Mouse (Mus musculus) lung, adult 18-20 months (tissue): ENCODE measurements around the gene Gpx6.

Source experiments
- DNase-seq, 2 experiments: peaks; one replicate each; pipeline ENCODE4 v3.0.0; 2022; ENCODE audit warnings: mixed read lengths in 2 of 2

Gene Gpx6

DNA sequence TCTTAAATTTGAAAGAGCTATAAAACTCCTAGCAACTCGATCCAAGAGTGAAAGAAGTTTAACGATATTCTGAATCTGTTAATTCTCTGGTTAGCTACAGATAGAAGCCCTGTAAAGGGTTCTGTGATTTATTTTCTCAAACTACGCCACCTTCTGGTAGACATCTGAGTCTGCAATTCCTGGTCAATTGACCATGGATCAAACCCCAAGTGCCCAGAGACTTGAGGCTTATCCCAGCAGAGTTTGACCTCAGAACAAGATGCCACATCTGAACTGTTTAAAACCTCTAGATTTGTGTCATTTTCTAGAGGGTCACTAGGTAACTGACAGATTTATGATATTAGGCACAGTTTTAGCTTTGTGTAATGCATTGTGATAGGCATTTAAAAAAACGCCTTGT is 14.3 kb downstream of the Gpx6 start:
- DNase-seq, result peak in 1 of 2 experiments; percentile 8

DNA sequence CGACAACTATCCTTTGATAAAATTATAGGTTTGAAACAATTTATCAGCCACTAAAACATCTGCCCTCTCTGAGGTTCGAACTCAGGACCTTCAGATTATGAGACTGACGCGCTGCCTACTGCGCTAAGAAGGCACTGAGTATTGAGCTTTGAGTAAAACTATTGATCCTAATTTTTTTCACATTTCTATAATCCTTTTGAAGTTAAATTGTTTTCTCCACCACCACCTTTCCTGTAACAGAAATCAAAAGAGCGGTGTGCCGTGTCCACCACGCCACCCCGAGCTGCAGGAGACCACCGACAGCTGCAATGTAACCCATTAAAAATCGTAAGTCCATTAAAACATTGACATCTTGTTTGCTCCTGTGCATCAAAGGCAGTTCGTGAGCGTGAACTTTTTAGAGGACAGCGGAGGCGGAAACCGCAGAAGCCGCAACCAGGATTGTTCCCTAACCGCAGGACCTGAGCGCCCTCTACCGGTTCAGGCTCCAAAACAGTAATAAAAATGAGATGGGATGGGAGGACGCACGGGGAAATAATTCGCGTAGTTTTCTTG is 14.8 kb downstream of the Gpx6 start:
- peak; percentile 64 to 76 for DNase-seq

GRCm38 (mm10) chr13:21327424-21327823 is 15.5 kb downstream of the Gpx6 start:
- DNase-seq, result no peak

GRCm38 (mm10) chr13:21346610-21347009 is 34.7 kb downstream of the Gpx6 start, which contains the start of gene Olfr1367:
Gene Olfr1367, plus strand, starts transcription at chr13:21346910.
- DNase-seq, result no peak

- DNase-seq, result no peak
Observed at GRCm38 (mm10) chr13:21350593-21350992, 38.7 kb downstream of the Gpx6 start.

DNA sequence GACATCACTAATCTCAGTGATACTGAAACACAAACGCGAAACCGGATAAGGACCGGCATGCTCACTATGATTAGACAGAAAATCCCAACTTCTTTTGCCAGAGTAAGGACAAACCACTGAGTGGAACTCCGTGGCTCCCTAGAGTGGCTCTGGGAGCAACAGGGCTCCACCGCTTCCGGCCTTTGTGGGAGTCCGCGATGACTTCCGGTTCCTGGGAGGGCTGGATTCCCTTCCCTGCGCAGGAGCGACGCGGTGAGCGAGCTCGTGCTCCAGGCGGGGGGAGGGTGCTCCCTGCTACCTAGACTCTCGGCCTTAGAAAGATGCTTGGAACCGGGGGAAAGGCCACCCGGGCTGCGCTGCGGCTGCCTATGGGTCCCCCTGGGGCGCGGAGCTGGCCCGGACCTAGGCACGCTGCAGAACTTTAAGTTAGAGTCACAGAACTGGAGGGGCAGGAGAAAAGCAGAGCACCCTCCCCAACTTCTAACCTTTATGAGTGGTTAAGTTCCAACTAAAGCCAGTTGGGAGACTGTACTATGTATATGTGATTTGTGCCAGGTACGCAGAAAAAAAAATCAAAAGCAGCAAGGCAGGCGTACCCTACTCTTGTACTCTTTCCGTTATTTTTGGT is 50.8 kb downstream of the Gpx6 start, which contains the start of gene Zscan12:
TSS of gene Zscan12 (plus strand) at position 200 of the 628 bp plus-strand sequence.
- DNase-seq, result peak; percentile 92 to 95

DNA sequence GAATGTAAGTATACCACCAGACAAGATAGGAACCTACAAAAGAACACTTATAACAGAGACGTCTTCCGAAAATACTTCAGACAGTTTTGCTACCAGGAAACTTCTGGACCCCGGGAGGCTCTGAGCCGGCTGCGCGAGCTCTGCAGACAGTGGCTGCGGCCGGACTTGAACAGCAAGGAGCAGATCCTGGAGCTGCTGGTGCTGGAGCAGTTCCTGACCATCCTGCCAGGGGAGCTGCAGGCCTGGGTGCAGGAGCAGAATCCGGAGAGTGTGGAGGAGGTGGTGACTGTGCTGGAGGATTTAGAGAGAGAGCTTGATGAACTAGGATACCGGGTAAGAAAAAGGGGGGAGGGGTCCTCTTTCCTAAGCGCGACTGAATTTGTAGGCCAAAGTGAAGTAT is 51.8 kb downstream of the Gpx6 start:
- no peak for DNase-seq

DNA sequence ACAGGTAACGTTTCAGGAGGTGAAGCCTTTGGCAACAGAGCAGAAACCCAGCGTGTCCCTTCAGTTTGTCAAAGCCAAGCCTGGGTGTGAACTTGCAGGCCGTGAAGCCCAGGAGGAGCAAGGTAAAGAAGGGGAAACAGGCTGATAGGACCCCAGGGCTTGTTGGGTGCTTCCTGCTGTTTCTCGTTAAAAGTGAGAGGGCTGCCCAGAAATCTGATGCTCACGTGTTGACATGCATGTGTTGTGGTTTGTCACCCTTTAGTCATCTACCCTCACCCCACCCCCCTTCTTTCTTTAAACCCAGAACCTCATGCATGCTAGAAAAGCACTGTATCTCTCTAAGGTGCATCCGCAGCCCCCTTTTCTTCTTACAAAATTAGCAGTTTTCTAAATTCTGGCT is 54.7 kb downstream of the Gpx6 start:
- no peak for DNase-seq
